7 mouse cellular contexts compared by ENCODE assay signal in genomic region chr3:95217255-95218134, GRCm38 (mm10). TPM values are rescaled to one million over a fixed set of nuclear protein-coding genes. Genes with fewer than 3 reads are reported as not detected.
DNase-seq lines count a peak whose midpoint lies in the region; ATAC-seq lines count a peak whose summit lies in the region.

Gene Gabpb2 (minus strand): TSS chr3:95217916.

- intact Hi-C loops in left cerebral cortex, postnatal 36 days (cut with DNase I), result loop anchor here (1.0 to 2.0 kb wide), 3 partner anchors 13 to 75 kb away; partner anchors contain the start of gene Tnfaip8l2

- peaks cover 7% of the 10 kb centered on the region for H3K4me1 ChIP-seq in intestine, embryonic 16.5 days (ENCODE audit: control insufficient read depth, insufficient read depth, low read length)
- peaks cover 7% of the 10 kb centered on the region for H3K4me1 ChIP-seq in midbrain, embryonic 11.5 days (ENCODE audit: control insufficient read depth, insufficient read depth, low read length)

- H3K9ac ChIP-seq in intestine, embryonic 16.5 days (ENCODE audit: low read depth, low read length), result peak within 1 kb of the TSS; percentile 88
- peak within 1 kb of the TSS; percentile 97 for H3K9ac ChIP-seq in midbrain, embryonic 11.5 days (ENCODE audit: low read length)

- H3K4me3 ChIP-seq in intestine, embryonic 16.5 days (ENCODE audit: low read length), result peak within 1 kb of the TSS; percentile 66
- H3K4me3 ChIP-seq in midbrain, embryonic 11.5 days (ENCODE audit: low read depth, low read length), result peak within 1 kb of the TSS; percentile 82

- H3K4me2 ChIP-seq in intestine, embryonic 16.5 days (ENCODE audit: low read depth, low read length), result peak within 1 kb of the TSS; percentile 77
- peak within 1 kb of the TSS; percentile 60 for H3K4me2 ChIP-seq in midbrain, embryonic 11.5 days

- DNase-seq in adrenal gland, adult 18-20 months (ENCODE audit: low spot score in 2 of 2), result peak; percentile 97 to 98
- peak; percentile 95 for DNase-seq in embryo, embryonic 11 days
- peak; percentile 97 to 98 for DNase-seq in gastrocnemius, postnatal 4 days (ENCODE audit: low spot score in 2 of 2)
- DNase-seq in left cerebral cortex, postnatal 36 days (ENCODE audit: low spot score in 2 of 2), result peak; percentile 89 to 91
- DNase-seq in midbrain, embryonic 11.5 days (ENCODE audit: low spot score, missing footprints), result peak; percentile 99
- peak; percentile 91 for DNase-seq in skeletal muscle tissue, adult 2 months (ENCODE audit: low read depth, low spot score)

- 0 out of 2 replicates have a peak, but pooled peaks cover 2% of the 10 kb centered on the region for H3K36me3 ChIP-seq in intestine, embryonic 16.5 days (ENCODE audit: control insufficient read depth, insufficient read depth, low read length)
- peaks cover 10% of the 10 kb centered on the region for H3K36me3 ChIP-seq in midbrain, embryonic 11.5 days (ENCODE audit: control insufficient read depth, insufficient read depth, low read length)

- H3K27me3 ChIP-seq in intestine, embryonic 16.5 days (replicated peaks; ENCODE audit: control insufficient read depth, insufficient read depth, low read length), result no peaks in the 10 kb centered on the region
- no peaks in the 10 kb centered on the region for H3K27me3 ChIP-seq in midbrain, embryonic 11.5 days (ENCODE audit: control insufficient read depth, insufficient read depth, low read length)

- ATAC-seq in intestine, embryonic 16.5 days, result peak; percentile 90
- peak; percentile 94 for ATAC-seq in midbrain, embryonic 11.5 days (ENCODE audit: low FRiP score)

- H3K27ac ChIP-seq in intestine, embryonic 16.5 days (ENCODE audit: low read length), result peak within 1 kb of the TSS; percentile 99
- peak within 1 kb of the TSS; percentile 96 for H3K27ac ChIP-seq in midbrain, embryonic 11.5 days (ENCODE audit: low read depth, low read length)

- under 1% methylated on average over 56 of the region's 56 CpGs for WGBS in intestine, embryonic 16.5 days
- under 1% methylated on average over 56 of the region's 56 CpGs for WGBS in midbrain, embryonic 11.5 days

- H3K9me3 ChIP-seq in intestine, embryonic 16.5 days (ENCODE audit: control insufficient read depth, low read length), result no peaks in the 10 kb centered on the region
- H3K9me3 ChIP-seq in midbrain, embryonic 11.5 days (ENCODE audit: control insufficient read depth, low read length), result no peaks in the 10 kb centered on the region

RNA-seq across cellular contexts. Expression of gene Gabpb2, which starts in this region (rescaled TPM):
- 10 to 100 TPM; 21.4 to 22.1 TPM for total RNA-seq in adrenal gland, adult 18-20 months (2021)
- 10 to 100 TPM; 18.0 to 18.8 TPM for total RNA-seq in gastrocnemius, postnatal 4 days (2021)
- polyA plus RNA-seq in intestine, embryonic 16.5 days (2015; fragmentation: Nextera tagmentation; extraction: Ambion mirVana), result 5.7 and 6.0 TPM in 2 replicates
- 10 to 100 TPM in 1 of 2 experiments, 1 to 10 TPM in 1; 6.3 to 13.4 TPM for total RNA-seq in left cerebral cortex, postnatal 36 days (2021)
- polyA plus RNA-seq in midbrain, embryonic 11.5 days (2014; fragmentation: Nextera tagmentation; extraction: Ambion mirVana), result 6.0 and 6.9 TPM in 2 replicates

Comparison
In these comparisons a context has a peak if more than half of its experiments do, and no peak if none do; other contexts are left out.
1. Peak in every context shown above with its lines: DNase-seq, ATAC-seq, H3K4me3 ChIP-seq and H3K27ac ChIP-seq.